Mouse (Mus musculus) thymus, postnatal 10 days (tissue): ENCODE measurements around the gene Tgfbr2.
"Not testable (repeated sequence)": the region's sequence is repeated elsewhere in the genome, so short reads cannot be mapped to it uniquely, and the experiment has no call there.

ENCODE experiments used
- DNase-seq, 2 experiments: peaks; one replicate each; pipeline ENCODE4 v3.0.0; 2021; ENCODE audit warnings: low spot score in 2 of 2

Tgfbr2 gene

GRCm38 (mm10) chr9:116076163-116076562 is 99.0 kb downstream of the Tgfbr2 start:
- DNase-seq: no peak

DNA sequence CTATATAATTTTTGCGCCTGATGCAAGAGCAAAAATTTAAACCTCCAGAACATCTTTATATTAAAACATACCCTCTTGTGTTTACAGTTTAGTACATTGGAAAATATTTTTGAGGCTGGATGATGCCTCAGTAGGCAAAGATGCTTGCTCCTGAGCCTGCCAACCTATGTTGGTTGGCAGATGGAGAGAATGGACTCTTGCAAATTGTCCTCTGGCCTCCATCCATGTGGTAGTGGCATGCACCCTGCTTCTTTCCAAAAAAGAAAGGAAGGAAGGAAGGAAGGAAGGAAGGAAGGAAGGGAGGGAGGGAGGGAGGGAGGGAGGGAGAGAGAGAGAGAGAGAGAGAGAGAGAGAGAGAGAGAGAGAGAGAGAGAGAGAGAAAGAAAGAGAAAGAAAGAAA is 103.6 kb downstream of the Tgfbr2 start:
- DNase-seq: not testable (repeated sequence)

GRCm38 (mm10) chr9:116064774-116065173 is 110.4 kb downstream of the Tgfbr2 start:
- DNase-seq: no peak

GRCm38 (mm10) chr9:116060691-116061090 is 114.5 kb downstream of the Tgfbr2 start:
- DNase-seq: no peak

- DNase-seq: peak in 1 of 2 experiments; percentile 27
Measured at GRCm38 (mm10) chr9:116059156-116059555, 116.0 kb downstream of the Tgfbr2 start.

DNA sequence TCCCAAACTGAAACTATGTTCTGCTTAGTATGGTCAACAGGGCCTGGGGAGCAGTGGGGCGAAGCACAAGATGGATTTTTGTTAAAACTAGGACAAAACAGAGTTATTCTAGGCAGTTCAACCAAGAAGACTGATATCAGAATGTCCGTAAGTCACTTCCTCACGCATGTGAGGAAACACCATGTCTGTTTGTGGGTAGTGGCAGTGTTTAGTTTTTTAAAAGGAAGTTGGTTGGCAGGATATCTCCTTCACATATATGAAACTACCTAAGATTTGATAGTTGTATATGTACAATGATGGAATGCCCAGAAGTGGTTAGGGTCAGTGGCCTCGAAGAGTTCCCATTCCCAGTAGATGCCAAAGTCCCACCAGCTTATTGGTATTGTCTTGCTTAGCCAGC is 116.7 kb downstream of the Tgfbr2 start:
- DNase-seq: no peak

DNA sequence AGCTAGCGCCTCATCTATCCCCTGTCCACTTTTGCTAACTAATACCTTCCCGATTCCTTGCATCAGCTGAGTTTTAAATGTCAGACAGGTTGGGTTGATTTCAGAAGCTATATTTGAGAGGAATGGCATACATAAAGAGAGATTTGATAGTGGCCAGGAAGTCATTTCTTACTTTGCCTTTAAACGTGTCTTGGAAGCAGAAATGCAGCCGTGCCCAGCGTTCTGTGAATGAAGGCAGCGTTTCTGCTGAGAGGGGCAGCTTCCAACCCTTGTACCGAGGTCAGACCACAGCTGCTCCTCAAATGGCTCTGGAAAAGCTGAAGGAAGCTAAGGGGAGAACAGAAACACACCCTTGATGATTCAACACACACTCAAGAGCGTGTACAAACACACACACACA is 121.2 kb downstream of the Tgfbr2 start:
- DNase-seq: no peak

DNA sequence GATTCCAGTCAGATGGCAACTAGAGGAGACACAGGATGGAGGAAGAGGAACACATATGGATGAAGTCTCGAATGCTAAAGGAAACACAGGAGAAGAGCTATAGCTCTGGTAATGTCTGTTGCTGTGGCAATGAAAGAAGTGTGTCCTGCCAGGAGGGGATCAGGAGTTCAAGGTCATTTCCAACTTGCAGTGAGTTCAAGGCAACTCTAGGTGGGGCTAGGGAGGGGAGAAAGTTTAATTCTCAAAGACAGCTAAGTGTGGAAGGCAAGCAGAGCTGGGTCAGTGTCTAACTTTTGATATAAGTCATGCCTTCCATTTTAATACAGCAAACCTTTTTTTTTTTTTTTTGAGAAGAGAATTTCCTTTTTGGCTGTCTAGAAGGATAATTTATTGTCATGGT is 125.2 kb downstream of the Tgfbr2 start:
- no peak for DNase-seq

- peak; percentile 41 to 79 for DNase-seq
Measured at GRCm38 (mm10) chr9:116041787-116042186, 133.4 kb downstream of the Tgfbr2 start.

DNA sequence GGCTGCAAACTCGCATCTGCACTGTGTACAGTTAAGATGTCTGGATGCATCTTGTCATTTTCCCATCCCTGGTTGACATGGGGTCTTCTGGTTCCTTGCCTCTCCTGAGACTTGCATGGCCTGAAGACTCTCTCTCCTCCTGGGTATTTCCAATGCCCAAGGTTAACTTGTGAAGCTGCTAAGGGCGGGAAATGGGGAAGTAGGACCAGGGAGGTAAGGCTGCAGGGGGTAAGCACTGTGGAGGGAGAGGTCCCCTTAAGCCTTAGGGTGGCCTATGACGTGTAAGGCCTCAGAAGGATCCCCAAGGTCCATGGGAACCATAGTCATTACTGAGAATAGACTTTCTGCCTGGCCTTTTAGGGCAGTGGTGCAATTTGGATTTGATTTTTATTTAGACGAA is 133.8 kb downstream of the Tgfbr2 start:
- no peak for DNase-seq

- DNase-seq: not testable (repeated sequence)
Measured at GRCm38 (mm10) chr9:116040852-116041251, 134.3 kb downstream of the Tgfbr2 start.

- DNase-seq: no peak
Measured at GRCm38 (mm10) chr9:116039981-116040380, 135.2 kb downstream of the Tgfbr2 start.

DNA sequence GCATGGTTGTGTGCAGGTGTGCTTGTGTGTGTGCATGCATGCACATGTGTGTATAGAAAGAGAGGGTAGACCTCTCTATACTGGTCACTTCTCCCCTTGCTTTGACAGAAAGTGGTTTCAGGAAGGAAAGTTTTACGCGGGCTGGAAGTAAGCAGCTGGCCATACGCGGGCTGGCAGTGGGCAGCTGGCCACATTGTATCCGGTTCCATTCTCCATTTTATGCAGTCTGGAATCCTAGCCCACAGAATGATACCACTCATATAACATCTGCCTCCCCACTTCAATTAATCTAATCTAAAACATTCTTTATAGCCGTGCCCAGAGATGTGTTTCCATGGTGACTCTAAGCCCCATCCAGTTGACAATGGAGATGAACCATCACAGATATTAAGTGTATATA is 136.9 kb downstream of the Tgfbr2 start:
- no peak for DNase-seq
